Mouse (Mus musculus): ENCODE results near the gene Cyb561d1.

Gene Cyb561d1

DNA sequence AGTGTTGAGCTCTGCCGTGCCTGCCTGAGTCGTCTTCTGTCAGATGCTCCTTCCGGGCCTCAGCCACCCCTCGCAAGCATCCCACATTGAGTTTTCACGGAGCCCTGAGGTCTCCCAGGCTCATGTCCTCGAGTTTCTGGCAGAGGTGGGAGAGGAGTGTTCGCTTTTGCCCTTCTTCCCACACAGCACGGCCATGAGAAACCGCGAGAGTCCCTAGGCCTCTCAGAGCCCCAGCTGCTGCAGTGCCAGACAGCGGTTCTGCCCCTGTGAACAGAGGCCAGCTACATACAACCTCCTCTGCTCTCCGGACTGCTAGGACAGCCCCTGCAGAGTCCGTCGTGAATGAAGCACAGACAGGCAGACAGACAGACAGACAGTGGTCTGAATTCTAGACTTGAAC is 33.5 kb downstream of the Cyb561d1 start:
- no peak for DNase-seq (ENCODE audit: low read depth, low spot score)

GRCm38 (mm10) chr3:108166486-108167211 is 34.4 kb downstream of the Cyb561d1 start:
- DNase-seq (ENCODE audit: low read depth, low spot score): peak; percentile 20

DNA sequence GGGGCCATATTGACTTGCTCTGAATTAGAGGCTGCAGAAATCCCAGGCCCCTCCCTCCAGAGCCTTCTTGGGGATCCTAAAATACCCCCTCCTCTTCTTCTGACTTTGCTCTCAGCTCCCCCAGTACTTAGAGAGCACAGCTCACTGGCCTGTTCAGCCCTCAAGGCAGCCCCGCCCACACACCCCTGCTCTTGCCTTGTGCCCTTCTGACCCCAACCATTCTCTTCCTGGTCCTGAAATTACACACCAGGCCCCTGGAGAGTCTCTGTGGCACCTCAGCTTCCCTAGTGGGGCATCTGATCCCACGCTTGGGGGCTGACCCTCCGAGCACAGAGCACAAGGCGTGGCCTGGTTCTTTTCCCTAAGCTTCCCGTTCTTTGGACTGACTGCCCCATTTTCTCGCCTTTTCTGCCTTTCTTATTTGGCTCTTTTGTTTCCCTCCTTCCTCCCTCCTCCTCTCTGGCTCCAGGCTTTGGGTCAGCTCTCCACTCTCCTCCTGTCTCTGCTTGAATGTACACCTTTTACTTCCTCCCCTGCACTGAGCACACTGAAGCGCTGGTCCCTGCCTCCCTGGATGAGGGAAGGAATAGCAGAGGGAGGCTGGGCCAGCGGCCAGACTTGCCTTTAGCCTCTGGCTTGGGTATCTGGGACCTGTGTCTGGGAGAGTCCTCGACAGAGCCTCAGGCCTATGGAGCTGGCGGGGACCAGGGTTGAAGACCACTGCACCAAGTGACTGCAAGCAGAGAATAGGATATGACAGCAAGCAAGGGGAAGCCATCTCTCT is 35.3 kb downstream of the Cyb561d1 start:
- DNase-seq (ENCODE audit: low read depth, low spot score): peak; percentile 25

GRCm38 (mm10) chr3:108164807-108165206 is 36.2 kb downstream of the Cyb561d1 start:
- DNase-seq (ENCODE audit: low read depth, low spot score): peak; percentile 77

DNA sequence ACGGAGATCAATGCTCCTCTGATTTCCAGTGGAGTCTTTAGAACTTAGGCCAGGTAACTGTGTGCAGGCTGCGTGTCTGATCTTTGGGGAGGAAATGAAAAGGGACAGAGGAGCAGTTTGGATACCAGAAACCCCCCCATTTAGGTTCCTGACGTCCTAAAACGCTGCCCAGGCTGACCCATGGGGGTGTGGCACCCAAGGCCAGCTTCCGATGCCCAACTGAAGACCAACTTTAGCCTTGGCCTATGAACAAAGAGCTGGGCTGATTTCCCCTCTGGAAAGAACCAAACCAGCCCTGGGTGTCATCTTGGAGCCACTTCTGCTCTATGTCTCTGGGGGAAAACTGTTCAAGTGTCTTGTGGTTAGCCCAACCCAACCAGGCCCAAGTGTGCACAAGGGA is 36.9 kb downstream of the Cyb561d1 start:
- DNase-seq (ENCODE audit: low read depth, low spot score): no peak

- DNase-seq (ENCODE audit: low read depth, low spot score): no peak
Observed at GRCm38 (mm10) chr3:108158383-108159037, 42.5 kb downstream of the Cyb561d1 start.

DNA sequence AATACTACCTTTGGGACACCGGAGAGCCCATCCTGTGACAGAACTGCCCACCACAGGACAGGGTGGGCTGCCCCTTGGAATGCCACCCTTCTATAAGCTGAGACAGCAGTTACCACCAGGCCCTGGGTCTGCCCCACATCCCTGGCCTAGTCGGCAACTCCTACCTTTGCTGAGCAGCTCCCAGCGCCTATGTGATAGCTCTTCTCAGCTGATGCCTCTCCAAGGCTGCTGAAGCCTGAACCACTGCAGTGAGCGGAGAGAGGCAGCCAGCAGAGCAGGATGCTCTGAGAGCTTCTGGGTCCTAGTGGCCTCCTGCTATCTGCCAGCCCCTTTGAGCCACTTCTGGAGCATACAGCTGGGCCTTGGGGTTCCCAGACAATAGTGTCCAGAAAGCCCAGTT is 46.4 kb downstream of the Cyb561d1 start, which contains the start of gene Gpr61:
Gene Gpr61, minus strand, starts transcription at position 227 of the 400 bp plus-strand sequence.
- no peak for DNase-seq (ENCODE audit: low read depth, low spot score)

DNA sequence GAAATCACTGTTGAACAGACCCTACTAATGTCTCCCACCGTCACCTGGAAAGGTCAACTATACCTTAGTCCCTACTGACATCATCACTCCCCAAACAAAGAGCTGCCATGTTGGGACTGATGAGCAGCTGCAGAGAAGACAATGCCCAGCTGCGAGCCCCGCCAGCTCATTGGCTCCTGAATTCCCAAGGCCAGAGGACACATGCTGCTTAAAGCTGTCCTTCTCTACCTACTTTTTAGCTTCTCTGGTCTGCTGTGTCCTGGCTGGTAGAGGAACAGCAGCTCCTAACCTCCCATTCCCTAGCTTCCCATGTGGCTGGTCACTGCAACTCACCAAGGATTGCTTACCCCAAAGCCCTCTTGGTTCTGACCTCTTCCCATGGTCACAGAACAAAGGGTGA is 48.7 kb downstream of the Cyb561d1 start:
- DNase-seq (ENCODE audit: low read depth, low spot score): no peak

DNA sequence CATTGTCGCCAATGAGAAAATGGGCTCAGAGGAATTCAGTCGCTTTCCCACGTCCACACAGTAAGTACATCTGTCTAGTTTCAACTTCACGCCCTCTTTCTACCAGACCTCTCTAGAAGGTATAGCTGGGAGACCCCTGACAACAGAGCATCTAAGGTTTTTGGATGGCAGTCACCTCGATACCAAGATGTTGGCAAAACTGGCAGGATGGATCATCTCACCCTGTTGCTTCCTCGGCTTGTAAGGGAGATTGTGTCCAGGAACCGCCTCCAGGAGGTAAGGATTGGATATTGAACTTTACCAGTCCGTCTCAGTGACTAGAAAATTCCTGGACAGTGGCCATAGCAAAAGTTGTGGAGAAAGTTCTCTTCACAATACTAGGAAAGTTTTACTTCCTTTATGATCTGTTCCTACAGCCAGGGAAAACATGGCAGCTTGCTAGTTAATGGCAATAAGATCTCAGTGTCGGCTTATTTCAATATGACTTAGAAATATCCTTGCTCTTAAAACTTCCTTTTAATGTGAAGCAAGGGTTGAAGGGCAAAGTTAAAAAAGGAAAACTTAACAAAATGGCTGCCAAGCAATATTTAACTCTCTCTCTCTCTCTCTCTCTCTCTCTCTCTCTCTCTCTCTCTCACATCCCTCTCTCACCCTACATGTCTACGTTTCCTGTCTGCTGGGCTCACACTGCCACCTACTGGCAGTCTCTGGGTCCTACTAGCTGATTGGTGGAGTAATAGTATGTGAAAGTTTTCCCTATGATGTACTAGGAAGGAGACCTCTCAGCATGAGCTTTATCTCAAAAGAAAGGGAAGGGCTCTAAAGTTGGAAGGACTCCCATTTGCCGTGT is 53.4 kb downstream of the Cyb561d1 start:
- peak; percentile 91 for DNase-seq (ENCODE audit: low read depth, low spot score)

- no peak for DNase-seq (ENCODE audit: low read depth, low spot score)
Observed at GRCm38 (mm10) chr3:108146671-108147070, 54.3 kb downstream of the Cyb561d1 start.
